11 mouse cellular contexts compared by ENCODE assay signal in genomic region chr7:79247881-79248389, GRCm38 (mm10). TPM values are rescaled to one million over a fixed set of nuclear protein-coding genes. Genes with fewer than 3 reads are reported as not detected.
DNase-seq lines count a peak whose midpoint lies in the region; ATAC-seq lines count a peak whose summit lies in the region.
"Had no signal": no experiment of that assay in that cellular context is flagged by ENCODE, and none has a peak within 500 bp of the region (broad histone marks: within the 10 kb centered on the region; RNA-seq: fewer than 3 reads in every experiment).

No protein-coding gene starts in this region.

- H3K36me3 ChIP-seq in kidney, embryonic 14.5 days (ENCODE audit: control insufficient read depth, insufficient read depth, low read length): no peaks in the 10 kb centered on the region
- H3K36me3 ChIP-seq: midbrain, embryonic 12.5 days had no signal

- no peak overlapping the region for H3K4me3 ChIP-seq in kidney, embryonic 14.5 days (ENCODE audit: low read length)
- H3K4me3 ChIP-seq: midbrain, embryonic 12.5 days had no signal

- no peaks in the 10 kb centered on the region; the same call in 1 of the 2 replicates for H3K4me1 ChIP-seq in kidney, embryonic 14.5 days (ENCODE audit: control insufficient read depth, insufficient read depth, low read length)
- H3K4me1 ChIP-seq: midbrain, embryonic 12.5 days had no signal

- H3K27ac ChIP-seq in kidney, embryonic 14.5 days (ENCODE audit: low read depth, low read length): no peak overlapping the region
- H3K27ac ChIP-seq: midbrain, embryonic 12.5 days had no signal

- peak; percentile 54 for DNase-seq in kidney, adult 18-20 months
- DNase-seq in heart, postnatal 14 days: peak; percentile 51 to 56
- DNase-seq in lung, postnatal 14 days: peak; percentile 38
- no peak for DNase-seq in spleen, postnatal 4 days (ENCODE audit: low spot score in 2 of 2)
- DNase-seq in cerebellum, adult 11-12 months: no peak
- DNase-seq: layer of hippocampus, adult 9-11 months; liver; spleen, adult 18-20 months had no signal

- 43% methylated on average over 7 of the region's 7 CpGs for WGBS in kidney, embryonic 14.5 days

- no peak for ATAC-seq in kidney, embryonic 14.5 days (ENCODE audit: low FRiP score, low TSS enrichment)
- ATAC-seq in common myeloid progenitor, adult 5-6 weeks (replicated peaks; ENCODE audit: low read depth, poor library complexity, severe bottlenecking): peak; percentile 59

- no peak overlapping the region for H3K9ac ChIP-seq in kidney, embryonic 14.5 days (ENCODE audit: low read depth, low read length)
- H3K9ac ChIP-seq: midbrain, embryonic 12.5 days had no signal

- H3K9me3 ChIP-seq in kidney, embryonic 14.5 days (ENCODE audit: control insufficient read depth, low read length): no peaks in the 10 kb centered on the region
- H3K9me3 ChIP-seq: midbrain, embryonic 12.5 days had no signal

- intact Hi-C loops in heart, postnatal 14 days (cut with DNase I): no loop called here

- no peak overlapping the region for H3K4me2 ChIP-seq in kidney, embryonic 14.5 days (replicated peaks; ENCODE audit: low read depth, low read length)
- H3K4me2 ChIP-seq: midbrain, embryonic 12.5 days had no signal

- no peaks in the 10 kb centered on the region for H3K27me3 ChIP-seq in kidney, embryonic 14.5 days (ENCODE audit: control insufficient read depth, insufficient read depth, low read length)

RNA-seq across cellular contexts. Expression of gene Abhd2, which starts 25.1 kb away (rescaled TPM):
- 10.2 and 12.6 TPM in 2 replicates for polyA plus RNA-seq in kidney, embryonic 14.5 days (2014; fragmentation: Nextera tagmentation; extraction: Ambion mirVana)
- 28.3 and 32.5 TPM in 2 replicates for total RNA-seq in common myeloid progenitor, adult 5-6 weeks (2017)
- 10 to 100 TPM; 40.3 to 45.0 TPM for total RNA-seq in heart, postnatal 14 days (2021)

Comparison
In these comparisons a context has a peak if more than half of its experiments do, and no peak if none do; other contexts are left out.
1. DNase-seq: peak in kidney, adult 18-20 months (single experiment), heart, postnatal 14 days (2 of 2) and lung, postnatal 14 days (single experiment); none in spleen, postnatal 4 days (0 of 2) and cerebellum, adult 11-12 months (single experiment).